ENCODE assay signal across 17 mouse cellular contexts in the genomic region with DNA sequence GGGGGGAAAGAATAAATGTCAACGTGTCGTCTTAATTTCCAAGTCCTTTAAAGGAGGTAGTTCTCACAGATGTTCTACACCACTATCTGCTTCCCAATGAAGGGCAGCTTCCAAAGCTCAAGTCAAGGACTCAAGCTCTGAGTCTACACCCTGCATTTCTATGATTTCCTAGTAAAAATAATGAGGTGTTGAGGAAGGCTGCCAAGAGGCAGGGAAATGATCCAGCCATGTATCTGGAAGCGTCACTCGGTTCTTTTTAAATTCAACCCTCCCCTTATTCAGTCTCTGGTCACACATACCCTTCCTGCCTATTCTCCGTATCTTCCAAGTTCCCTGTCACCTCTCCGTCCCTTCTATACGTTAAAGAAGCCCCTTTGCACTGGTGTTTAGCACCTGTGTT.
"Had no signal": no experiment of that assay in that cellular context is flagged by ENCODE, and none has a peak within 500 bp of the region (broad histone marks: within the 10 kb centered on the region; RNA-seq: fewer than 3 reads in every experiment).

No protein-coding gene starts in this region.

- DNase-seq: liver; liver, embryonic 13.5 days; liver, postnatal 0 days; right cerebral cortex, postnatal 14 days; thymus, adult 2 months; thymus, postnatal 25 days; thymus, postnatal 4 days had no signal

- H3K36me3 ChIP-seq: liver, embryonic 13.5 days; midbrain, embryonic 13.5 days; midbrain, embryonic 15.5 days; neural tube, embryonic 12.5 days; stomach, embryonic 15.5 days had no signal

- H3K4me3 ChIP-seq: liver, embryonic 13.5 days; liver, embryonic 15.5 days; megakaryocyte, embryonic 14.5 days; midbrain, embryonic 13.5 days; midbrain, embryonic 15.5 days; neural tube, embryonic 12.5 days; stomach, embryonic 15.5 days had no signal

- H3K27ac ChIP-seq: liver, embryonic 13.5 days; liver, embryonic 15.5 days; macrophage; midbrain, embryonic 13.5 days; midbrain, embryonic 15.5 days; neural tube, embryonic 12.5 days; stomach, embryonic 15.5 days; stomach, postnatal 0 days had no signal

- ATAC-seq: liver, postnatal 0 days; midbrain, embryonic 13.5 days; midbrain, embryonic 15.5 days had no signal

- H3K4me2 ChIP-seq: liver, embryonic 11.5 days; liver, embryonic 13.5 days; liver, embryonic 15.5 days; midbrain, embryonic 11.5 days; midbrain, embryonic 13.5 days; midbrain, embryonic 15.5 days; neural tube, embryonic 12.5 days; stomach, embryonic 15.5 days had no signal

- H3K27me3 ChIP-seq: liver, embryonic 13.5 days; liver, embryonic 15.5 days; megakaryocyte, embryonic 14.5 days; midbrain, embryonic 13.5 days; midbrain, embryonic 15.5 days; neural tube, embryonic 12.5 days; stomach, embryonic 15.5 days had no signal

- H3K9ac ChIP-seq: liver, embryonic 13.5 days; liver, embryonic 15.5 days; liver, postnatal 0 days; midbrain, embryonic 13.5 days; midbrain, embryonic 15.5 days; neural tube, embryonic 12.5 days; stomach, embryonic 15.5 days had no signal

- H3K4me1 ChIP-seq: liver, embryonic 13.5 days; liver, embryonic 15.5 days; midbrain, embryonic 13.5 days; midbrain, embryonic 15.5 days; neural tube, embryonic 12.5 days; stomach, embryonic 15.5 days had no signal

- H3K9me3 ChIP-seq: liver, embryonic 13.5 days; liver, embryonic 15.5 days; megakaryocyte, embryonic 14.5 days; midbrain, embryonic 13.5 days; midbrain, embryonic 15.5 days; neural tube, embryonic 12.5 days; stomach, embryonic 15.5 days had no signal
